Mouse (Mus musculus) kidney, postnatal 0 days (tissue): ENCODE data around the gene Dnase1l3. TPM values are rescaled to one million over a fixed set of nuclear protein-coding genes. Genes with fewer than 3 reads are reported as not detected.

Experiments used
- ATAC-seq: fragments of 200-750 bp; cut with Nextera tagmentation; replicated peaks from 2 replicates; pipeline ENCODE4 v1.8.0; 2017; ENCODE audit warnings: low read depth, moderate number of reproducible peaks, moderate TSS enrichment, moderate library complexity; ENCODE audit not compliant: low FRiP score
- DNase-seq: peaks from one replicate; pipeline ENCODE4 v3.0.0-alpha.2; 2016; ENCODE audit warnings: low spot score
- H3K27ac ChIP-seq: fragments of 300-500 bp; sonication (generic); 2 replicates; pipeline ENCODE4 v1.5.1; 2014; ENCODE audit warnings: mild to moderate bottlenecking
- H3K27me3 ChIP-seq: fragments of 300-500 bp; sonication (generic); 2 replicates; pipeline ENCODE4 v1.6.1; 2014; ENCODE audit warnings: low read length, mixed read lengths; ENCODE audit not compliant: insufficient read depth
- H3K36me3 ChIP-seq: fragments of 300-500 bp; sonication (generic); 2 replicates; pipeline ENCODE4 v1.6.1; 2014; ENCODE audit warnings: low read length, mixed read lengths; ENCODE audit not compliant: insufficient read depth
- H3K4me1 ChIP-seq: fragments of 300-500 bp; sonication (generic); replicated peaks from 2 replicates; pipeline ENCODE4 v1.6.1; 2014; ENCODE audit warnings: antibody characterized with exemption, low read length, mixed read lengths; ENCODE audit not compliant: insufficient read depth
- H3K4me2 ChIP-seq: fragments of 300-500 bp; sonication (generic); 2 replicates; pipeline ENCODE4 v1.6.1; 2014; ENCODE audit warnings: mild to moderate bottlenecking, low read length, moderate library complexity, mixed read lengths
- H3K4me3 ChIP-seq: fragments of 300-500 bp; sonication (generic); replicated peaks from 2 replicates; pipeline ENCODE4 v1.5.1; 2014; ENCODE audit warnings: low read depth, low read length
- H3K9ac ChIP-seq: fragments of 300-500 bp; sonication (generic); 2 replicates; pipeline ENCODE4 v1.6.1; 2014; ENCODE audit warnings: low read depth, low read length
- H3K9me3 ChIP-seq: fragments of 300-500 bp; sonication (generic); replicated peaks from 2 replicates; pipeline ENCODE4 v1.6.1; 2016; ENCODE audit warnings: low read length, inconsistent platforms, mixed read lengths
- CTCF ChIP-seq: IDR thresholded peaks from 2 replicates; pipeline ENCODE4 v1.5.1; 2016; ENCODE audit warnings: antibody characterized with exemption, low read depth, mild to moderate bottlenecking, moderate library complexity
- WGBS: fragments of 180-500 bp; shearing (Covaris S2); extraction: QIAGEN DNeasy Blood & Tissue Kit; methylation state at CpG from one replicate; pipeline ENCODE4 v1.1.7; 2014; 5-methylcytosine and 5-hydroxymethylcytosine counted together
- polyA plus RNA-seq: library from polyadenylated mRNA; unstranded; fragments of >200 nt; fragmentation: Nextera tagmentation; extraction: Ambion mirVana; gene quantifications from 2 replicates; pipeline ENCODE4 v1.2.1, GENCODE M21; 2015

Gene Dnase1l3
- polyA plus RNA-seq, 1 experiment from 2014 or later = 0.25 TPM

DNA sequence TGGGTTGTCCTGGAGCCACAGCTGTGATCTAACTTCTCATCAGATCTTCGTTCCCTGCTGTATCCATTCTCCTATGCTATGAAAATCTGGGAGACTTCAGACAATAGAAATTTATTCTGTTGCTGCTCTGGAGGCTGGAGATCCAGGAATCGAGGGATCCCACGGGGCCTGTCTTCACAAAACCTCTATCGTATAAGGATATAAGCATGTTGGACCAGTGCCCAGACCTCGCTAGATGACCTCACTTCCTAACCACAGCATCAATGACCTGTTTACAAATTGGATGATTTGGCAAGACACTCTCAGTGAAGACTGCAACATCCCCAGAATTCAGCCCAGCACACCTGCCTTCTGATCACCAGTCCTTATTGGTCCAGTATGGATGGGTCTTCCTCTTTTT is 32.7 kb downstream of the Dnase1l3 start:
- DNase-seq (no peak), ATAC-seq (no peak)
- Histone ChIP-seq H3K27me3 (no peaks in the 10 kb centered on the region), H3K27ac (no peak overlapping the region), H3K9me3 (no peaks in the 10 kb centered on the region), H3K9ac (no peak overlapping the region), H3K4me3 (no peak overlapping the region), H3K4me2 (no peak overlapping the region), H3K4me1 (no peaks in the 10 kb centered on the region), H3K36me3 (no peaks in the 10 kb centered on the region)
- TF ChIP-seq CTCF = no peak
- 44% methylated on average over 5 of the region's 5 CpGs for WGBS

DNA sequence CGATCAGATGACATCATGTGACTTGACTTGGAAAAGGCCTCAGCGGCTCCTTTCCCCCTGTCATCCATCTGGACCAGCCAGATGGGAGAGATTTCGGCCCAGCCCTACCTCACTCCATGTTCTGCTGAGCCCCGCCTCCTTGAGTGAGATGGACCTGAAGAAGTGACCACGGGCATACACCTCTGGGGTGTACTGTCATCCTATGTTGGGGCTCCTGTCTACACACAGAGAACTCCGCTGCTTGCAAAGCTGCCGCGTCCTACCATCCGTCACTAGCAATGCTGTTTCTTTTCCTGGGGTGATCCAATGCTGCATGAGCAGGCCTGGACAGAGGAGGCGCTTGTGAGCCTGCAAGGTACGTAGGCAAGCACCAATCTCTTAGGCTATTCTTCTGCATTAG is 33.8 kb downstream of the Dnase1l3 start:
- TF ChIP-seq CTCF = peak; percentile 65
- Histone ChIP-seq H3K9me3 (no peaks in the 10 kb centered on the region), H3K36me3 (no peaks in the 10 kb centered on the region), H3K4me3 (no peak overlapping the region), H3K9ac (no peak overlapping the region), H3K4me1 (no peaks in the 10 kb centered on the region), H3K4me2 (no peak overlapping the region), H3K27me3 (no peaks in the 10 kb centered on the region), H3K27ac (no peak overlapping the region)
- ATAC-seq (0 out of 2 replicates have a peak, but pooled peaks have one; percentile 18), DNase-seq (peak; percentile 43)
- 60% methylated on average over 11 of the region's 11 CpGs for WGBS

DNA sequence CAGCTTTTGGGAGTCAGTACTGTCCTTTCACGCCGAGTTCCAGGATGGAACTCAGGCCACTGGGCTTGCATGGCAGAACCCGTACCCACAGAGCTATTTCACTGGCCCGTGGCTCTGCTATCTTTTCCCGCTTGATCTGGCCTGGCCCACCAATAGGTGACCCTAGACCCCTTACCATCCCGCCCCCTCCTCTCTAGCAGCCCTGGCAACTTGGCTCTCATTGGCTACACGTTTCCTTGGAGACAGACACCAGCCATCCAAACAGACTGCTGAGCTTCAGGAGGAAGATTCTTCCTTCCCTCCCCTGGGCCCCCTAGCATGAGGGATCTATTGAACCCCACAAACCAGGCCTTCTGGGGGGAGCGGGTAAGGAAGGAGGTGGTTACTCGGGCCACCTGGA is 37.3 kb downstream of the Dnase1l3 start, which contains the start of gene Gm45521:
TSS of gene Gm45521 (plus strand) at position 240 of the 400 bp plus-strand sequence.
- no peaks in the 10 kb centered on the region for H3K27me3 ChIP-seq
- no peak within 1 kb of the TSS for H3K9ac ChIP-seq
- H3K36me3 ChIP-seq = no peaks in the 10 kb centered on the region
- DNase-seq (no peak), ATAC-seq (no peak)
- WGBS = 54% methylated on average over 9 of the region's 9 CpGs
- H3K9me3 ChIP-seq = no peaks in the 10 kb centered on the region
- no peak within 1 kb of the TSS for H3K4me2 ChIP-seq
- H3K27ac ChIP-seq = no peak within 1 kb of the TSS
- no peak for TF ChIP-seq CTCF
- H3K4me3 ChIP-seq = no peak within 1 kb of the TSS
- 0 out of 2 replicates have a peak, but pooled peaks cover 3% of the 10 kb centered on the region for H3K4me1 ChIP-seq

GRCm38 (mm10) chr14:7956427-7956826 is 37.9 kb downstream of the Dnase1l3 start:
- Histone ChIP-seq H3K27ac (no peak overlapping the region), H3K4me1 (0 out of 2 replicates have a peak, but pooled peaks cover 3% of the 10 kb centered on the region), H3K36me3 (peaks cover 4% of the 10 kb centered on the region; the same call in 1 of the 2 replicates), H3K4me2 (no peak overlapping the region), H3K9ac (no peak overlapping the region), H3K9me3 (no peaks in the 10 kb centered on the region), H3K4me3 (no peak overlapping the region), H3K27me3 (no peaks in the 10 kb centered on the region)
- DNase-seq (no peak), ATAC-seq (no peak)
- WGBS = 56% methylated on average over 10 of the region's 10 CpGs
- TF ChIP-seq CTCF = no peak

- 51% methylated on average over 6 of the region's 6 CpGs for WGBS
- Histone ChIP-seq H3K27ac (0 out of 2 replicates have a peak overlapping the region, but pooled peaks have one; percentile 0), H3K4me2 (no peak overlapping the region), H3K27me3 (no peaks in the 10 kb centered on the region), H3K4me3 (no peak overlapping the region), H3K9me3 (no peaks in the 10 kb centered on the region), H3K9ac (no peak overlapping the region), H3K36me3 (peaks cover 11% of the 10 kb centered on the region), H3K4me1 (0 out of 2 replicates have a peak, but pooled peaks cover 3% of the 10 kb centered on the region)
- no peak for DNase-seq
- no peak for TF ChIP-seq CTCF
- ATAC-seq = no peak
Observed at GRCm38 (mm10) chr14:7954071-7954471, 40.3 kb downstream of the Dnase1l3 start.

- Histone ChIP-seq H3K36me3 (peaks cover 22% of the 10 kb centered on the region), H3K4me1 (0 out of 2 replicates have a peak, but pooled peaks cover 3% of the 10 kb centered on the region), H3K9me3 (no peaks in the 10 kb centered on the region), H3K27me3 (no peaks in the 10 kb centered on the region), H3K9ac (no peak overlapping the region), H3K4me2 (no peak overlapping the region), H3K27ac (peak overlapping the region; percentile 25; the same call in 1 of the 2 replicates), H3K4me3 (no peak overlapping the region)
- WGBS = 26% methylated on average over 12 of the region's 12 CpGs
- DNase-seq = peak; percentile 34
- ATAC-seq = peak; percentile 53; the same call in 1 of the 2 replicates
- no peak for TF ChIP-seq CTCF
Observed at GRCm38 (mm10) chr14:7952610-7953254, 41.6 kb downstream of the Dnase1l3 start.
